Mouse (Mus musculus) kidney, adult 11 months (tissue): ENCODE results near the gene AK157302.
"Not testable (repeated sequence)": the region's sequence is repeated elsewhere in the genome, so short reads cannot be mapped to it uniquely, and the experiment has no call there.

ENCODE experiments used
- DNase-seq: peaks from one replicate; pipeline ENCODE4 v3.0.0; 2022

The AK157302 gene

GRCm38 (mm10) chr13:21495080-21495479 is at the start of gene AK157302:
Gene AK157302, plus strand, starts transcription at chr13:21495223.
- DNase-seq: no peak

GRCm38 (mm10) chr13:21446796-21447195 is 48.2 kb upstream of the AK157302 start:
- no peak for DNase-seq

GRCm38 (mm10) chr13:21447856-21448614 is 47.0 kb upstream of the AK157302 start:
- no peak for DNase-seq

- no peak for DNase-seq
These were observed 42.0 kb upstream of the AK157302 start for GRCm38 (mm10) chr13:21453042-21453441.

GRCm38 (mm10) chr13:21453449-21453848 is 41.6 kb upstream of the AK157302 start, which contains the start of gene Zscan26:
Gene Zscan26, minus strand, starts transcription at chr13:21453730.
- DNase-seq: peak; percentile 85

GRCm38 (mm10) chr13:21454133-21454532 is 40.9 kb upstream of the AK157302 start:
- DNase-seq: no peak

GRCm38 (mm10) chr13:21456347-21456746 is 38.7 kb upstream of the AK157302 start:
- DNase-seq: no peak

- not testable (repeated sequence) for DNase-seq
These were observed 32.5 kb upstream of the AK157302 start for GRCm38 (mm10) chr13:21462516-21462915.

GRCm38 (mm10) chr13:21467336-21467735 is 27.7 kb upstream of the AK157302 start:
- no peak for DNase-seq

- peak; percentile 73 for DNase-seq
These were observed 26.7 kb upstream of the AK157302 start, which contains the start of gene Nkapl for GRCm38 (mm10) chr13:21468061-21469019. Gene Nkapl, minus strand, starts transcription at chr13:21468509.

- DNase-seq: no peak
These were observed 25.9 kb upstream of the AK157302 start for GRCm38 (mm10) chr13:21469097-21469496.

GRCm38 (mm10) chr13:21472427-21472826 is 22.6 kb upstream of the AK157302 start:
- DNase-seq: no peak

- DNase-seq: peak; percentile 51
These were observed 16.0 kb upstream of the AK157302 start, which contains the start of the genes Zkscan4 and Gm10065 for GRCm38 (mm10) chr13:21478759-21479670. Gene Zkscan4, plus strand, starts transcription at chr13:21478907. Gene Gm10065, minus strand, starts transcription at chr13:21479441.

- DNase-seq: no peak
These were observed 8.1 kb upstream of the AK157302 start for GRCm38 (mm10) chr13:21486881-21487280.

GRCm38 (mm10) chr13:21492847-21493246 is 2.2 kb upstream of the AK157302 start:
- no peak for DNase-seq

- not testable (repeated sequence) for DNase-seq
These were observed 6.2 kb downstream of the AK157302 start, which contains the start of gene Gm11273 for GRCm38 (mm10) chr13:21501182-21501581. Gene Gm11273, minus strand, starts transcription at chr13:21501418.

- no peak for DNase-seq
These were observed 7.3 kb downstream of the AK157302 start for GRCm38 (mm10) chr13:21502296-21502695.

GRCm38 (mm10) chr13:21506221-21506649 is 11.2 kb downstream of the AK157302 start:
- peak; percentile 78 for DNase-seq

- no peak for DNase-seq
These were observed 35.1 kb downstream of the AK157302 start for GRCm38 (mm10) chr13:21530136-21530535.

GRCm38 (mm10) chr13:21530781-21531201 is 35.8 kb downstream of the AK157302 start, which contains the start of gene Zkscan8:
Gene Zkscan8, minus strand, starts transcription at chr13:21531120.
- peak; percentile 88 for DNase-seq

GRCm38 (mm10) chr13:21542708-21543107 is 47.7 kb downstream of the AK157302 start, which contains the start of gene Olfr1366:
Gene Olfr1366, minus strand, starts transcription at chr13:21542808.
- no peak for DNase-seq
